Mouse (Mus musculus): Measurements from ENCODE around the gene Iba57. TPM values are rescaled to one million over a fixed set of nuclear protein-coding genes. Genes with fewer than 3 reads are reported as not detected.
A peak's percentile ranks its signal among the peaks of the same experiment; 100 is the strongest.

Gene Iba57
- polyA plus RNA-seq, 1 experiment from 2014 or later: 4.4 TPM

DNA sequence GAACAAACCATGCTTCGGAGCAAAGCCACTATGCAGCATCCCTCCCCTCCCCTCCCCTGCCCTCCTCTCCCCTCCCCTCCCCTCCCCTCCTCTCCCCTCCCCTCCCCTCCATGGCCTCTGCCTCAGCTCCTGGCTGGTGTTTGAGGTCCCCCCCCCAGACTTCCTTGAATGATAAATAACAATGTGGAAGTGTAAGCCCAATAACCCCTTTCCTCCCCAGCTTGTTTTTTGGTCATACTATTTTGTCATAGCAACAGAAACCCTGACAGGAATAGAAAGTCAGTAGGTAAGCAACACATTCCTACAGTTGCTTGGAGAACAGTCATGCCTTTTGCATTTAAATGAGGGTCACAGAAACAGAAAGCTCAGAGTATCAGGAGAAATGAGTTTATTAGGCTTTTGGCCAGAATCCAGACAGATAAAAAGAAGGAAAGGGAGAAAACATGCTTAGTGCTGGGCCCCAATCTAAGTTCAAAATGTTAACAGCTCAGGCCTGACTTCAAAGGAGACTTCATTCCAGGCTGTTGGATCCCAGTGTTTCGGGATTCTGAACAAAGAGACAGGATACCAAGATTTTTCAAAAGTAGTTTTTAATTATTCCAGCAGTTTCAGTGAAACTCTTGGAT is 2.2 kb upstream of the Iba57 start:
- 74% methylated on average over 2 of the region's 2 CpGs for WGBS
- Histone ChIP-seq H3K4me2 (replicated peaks) (no peak overlapping the region), H3K9ac (no peak overlapping the region), H3K4me1 (peaks cover 12% of the 10 kb centered on the region), H3K4me3 (no peak overlapping the region), H3K36me3 (no peaks in the 10 kb centered on the region), H3K9me3 (no peaks in the 10 kb centered on the region), H3K27ac (no peak overlapping the region), H3K27me3 (no peaks in the 10 kb centered on the region)
- ATAC-seq (ENCODE audit: low FRiP score, low read depth): no peak

DNA sequence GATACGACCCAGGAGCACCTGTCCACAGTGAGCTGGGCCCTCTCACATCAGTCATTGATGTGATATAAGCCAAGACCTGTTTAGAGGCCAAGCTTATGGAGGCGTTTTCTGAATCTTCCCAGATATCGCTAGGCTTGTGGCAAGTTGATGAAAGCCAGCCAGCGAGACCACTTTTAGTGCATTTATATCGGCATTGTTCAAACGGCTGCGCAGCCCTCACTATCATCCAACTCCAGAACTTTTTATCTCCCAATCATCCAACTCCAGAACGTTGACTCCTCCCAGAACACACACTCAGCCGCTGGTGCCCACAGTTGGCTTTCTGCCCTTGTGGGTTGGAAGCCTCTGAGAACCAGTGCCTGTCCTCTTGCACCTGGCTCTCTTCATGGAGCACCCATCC is 845 bp upstream of the Iba57 start:
- Histone ChIP-seq H3K9ac (no peak overlapping the region), H3K27ac (no peak overlapping the region), H3K4me2 (replicated peaks) (peak overlapping the region; percentile 73), H3K4me3 (peak overlapping the region; percentile 66), H3K36me3 (no peaks in the 10 kb centered on the region), H3K9me3 (no peaks in the 10 kb centered on the region), H3K4me1 (peaks cover 12% of the 10 kb centered on the region), H3K27me3 (no peaks in the 10 kb centered on the region)
- ATAC-seq (ENCODE audit: low FRiP score, low read depth): no peak
- 78% methylated on average over 9 of the region's 9 CpGs for WGBS

DNA sequence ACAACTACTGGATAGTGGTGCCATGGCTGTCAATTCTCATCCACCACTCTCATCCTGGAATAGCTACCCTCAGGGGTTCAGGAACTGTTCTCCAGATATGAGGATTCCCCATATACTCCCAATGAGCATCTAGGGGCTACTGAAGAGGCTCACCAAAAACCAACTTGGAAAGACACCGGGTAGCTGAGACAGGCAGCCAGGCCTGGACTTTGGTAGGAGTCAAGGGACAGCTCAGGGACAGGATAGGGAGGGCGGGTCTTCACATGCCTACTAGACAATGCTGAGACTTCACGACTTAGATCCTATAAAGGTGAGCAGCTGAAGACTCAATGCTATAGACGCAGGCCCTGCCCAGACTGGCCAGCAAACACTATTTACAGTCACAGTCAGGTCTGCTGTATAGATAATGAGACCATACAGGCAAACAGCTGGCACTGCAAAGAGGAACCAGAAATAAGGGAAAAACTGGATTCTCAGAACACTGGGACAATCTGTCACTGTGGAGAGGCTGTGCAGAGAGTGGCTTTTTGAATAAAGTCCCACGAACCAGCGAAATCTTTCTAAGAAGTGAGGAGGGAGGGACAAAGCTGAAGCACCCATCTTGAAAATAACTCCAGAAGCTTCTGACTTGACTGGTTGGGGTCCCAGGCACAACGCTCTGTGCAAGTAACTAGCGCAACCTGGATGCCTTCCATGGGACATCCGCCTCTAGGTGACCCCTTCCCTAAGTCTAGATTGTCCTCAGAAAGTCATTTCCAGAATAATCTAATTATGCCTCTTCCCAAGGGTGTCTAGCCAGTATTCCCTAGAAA is 890 bp downstream of the Iba57 start:
- 61% methylated on average over 9 of the region's 9 CpGs for WGBS
- no peak for ATAC-seq (ENCODE audit: low FRiP score, low read depth)
- H3K27ac ChIP-seq: peak overlapping the region; percentile 48

DNA sequence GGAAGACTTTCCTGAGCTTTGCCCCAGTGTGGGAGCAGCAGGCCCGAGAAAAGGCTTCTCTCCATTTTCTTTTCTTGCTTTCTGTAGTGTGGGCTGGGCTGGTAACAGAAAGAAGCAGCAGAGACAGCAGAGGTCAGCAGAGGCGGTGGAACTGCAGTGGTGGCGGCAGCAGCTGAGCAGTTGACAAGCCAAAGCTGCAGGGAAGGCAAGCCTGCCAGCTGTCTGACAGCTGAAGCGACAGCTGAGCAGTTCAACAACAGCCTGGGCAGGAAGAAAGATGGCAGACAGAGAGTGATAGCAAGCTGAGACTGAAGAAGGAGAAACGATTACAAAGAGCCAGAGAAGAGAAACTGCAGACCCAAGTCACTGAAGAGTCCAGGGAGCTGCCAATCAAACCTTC is 2.1 kb downstream of the Iba57 start:
- WGBS: 76% methylated on average over 5 of the region's 5 CpGs
- Histone ChIP-seq H3K9me3 (no peaks in the 10 kb centered on the region), H3K27ac (no peak overlapping the region; the same call in 1 of the 2 replicates), H3K4me2 (replicated peaks) (no peak overlapping the region), H3K36me3 (peaks cover 17% of the 10 kb centered on the region), H3K4me1 (peaks cover 12% of the 10 kb centered on the region), H3K9ac (no peak overlapping the region; the same call in 1 of the 2 replicates), H3K4me3 (no peak overlapping the region), H3K27me3 (no peaks in the 10 kb centered on the region)
- ATAC-seq (ENCODE audit: low FRiP score, low read depth): no peak

More for the DNA sequence above, 890 bp downstream of the Iba57 start:
- peak overlapping the region; percentile 59 for H3K9ac ChIP-seq
- H3K27me3 ChIP-seq: no peaks in the 10 kb centered on the region
- no peaks in the 10 kb centered on the region for H3K9me3 ChIP-seq
- H3K36me3 ChIP-seq: peaks cover 13% of the 10 kb centered on the region
- peak overlapping the region; percentile 66 for H3K4me3 ChIP-seq
- H3K4me2 ChIP-seq (replicated peaks): peak overlapping the region; percentile 73
- peaks cover 12% of the 10 kb centered on the region for H3K4me1 ChIP-seq

DNA sequence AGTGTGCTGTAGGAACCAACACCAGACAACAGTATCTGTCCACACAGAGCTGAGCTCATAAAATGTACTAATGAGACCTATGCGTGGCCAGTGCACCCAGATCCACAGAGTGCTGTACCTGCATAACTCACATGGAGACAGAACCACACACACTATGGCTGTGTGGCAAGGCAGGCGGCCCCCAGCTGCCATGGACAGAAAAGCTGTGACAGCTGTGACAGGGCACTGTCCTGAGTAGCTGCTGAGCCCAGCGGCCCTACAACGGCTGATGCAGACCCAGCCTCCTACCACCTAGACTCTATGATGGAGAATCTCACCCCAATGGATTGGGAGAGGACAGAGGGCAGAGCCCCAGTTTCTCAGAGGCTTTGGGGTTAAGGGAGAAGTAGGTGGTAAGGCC is 4.0 kb downstream of the Iba57 start:
- no peak for ATAC-seq (ENCODE audit: low FRiP score, low read depth)
- no peaks in the 10 kb centered on the region for H3K9me3 ChIP-seq
- no peak overlapping the region for H3K4me3 ChIP-seq
- 90% methylated on average over 4 of the region's 4 CpGs for WGBS
- no peak overlapping the region for H3K4me2 ChIP-seq (replicated peaks)
- no peak overlapping the region for H3K27ac ChIP-seq
- peak overlapping the region; percentile 25; the same call in 1 of the 2 replicates for H3K9ac ChIP-seq
- H3K4me1 ChIP-seq: peaks cover 12% of the 10 kb centered on the region
- H3K36me3 ChIP-seq: peaks cover 25% of the 10 kb centered on the region
- H3K27me3 ChIP-seq: no peaks in the 10 kb centered on the region

DNA sequence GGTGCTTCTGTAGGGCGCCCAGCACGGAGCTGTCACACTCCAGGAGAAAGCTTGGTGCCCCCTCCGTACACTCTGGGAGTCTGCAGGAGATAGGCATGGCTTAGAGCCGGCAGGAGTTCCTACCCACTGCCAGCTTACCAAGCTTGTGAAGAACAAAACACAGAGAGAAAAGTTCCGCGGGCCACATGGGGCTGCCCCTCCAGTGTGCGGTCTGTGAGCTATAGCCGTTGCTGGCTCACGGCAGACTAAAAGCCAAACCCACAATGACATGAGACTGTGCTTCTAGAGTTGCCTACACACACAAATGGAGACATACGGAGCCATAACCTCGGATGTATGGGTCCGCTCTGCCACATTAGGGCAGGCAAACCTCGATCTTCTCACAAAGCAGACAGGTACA is 4.4 kb downstream of the Iba57 start:
- WGBS: 94% methylated on average over 13 of the region's 13 CpGs
- Histone ChIP-seq H3K27me3 (no peaks in the 10 kb centered on the region), H3K9ac (no peak overlapping the region)

DNA sequence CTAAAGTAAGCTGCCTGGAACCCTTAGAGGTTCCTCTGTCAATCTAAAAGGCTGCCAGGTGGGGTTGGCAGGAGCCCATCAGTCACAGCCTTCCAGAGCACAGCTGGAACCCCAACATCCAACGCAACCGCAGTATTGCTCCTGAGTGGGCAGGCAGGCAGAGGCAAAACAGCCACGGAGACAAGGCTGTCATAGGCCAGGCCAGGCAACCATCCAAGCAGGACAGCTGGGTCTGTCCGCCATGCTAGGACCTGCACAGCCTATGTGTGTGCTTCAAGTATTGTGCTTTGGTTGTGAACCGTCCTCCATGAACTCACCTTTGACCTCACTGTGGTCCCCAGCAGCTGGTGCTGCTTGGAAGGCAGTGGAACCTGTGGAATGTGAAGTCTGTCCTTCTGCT is 7.6 kb downstream of the Iba57 start:
- H3K9ac ChIP-seq: no peak overlapping the region
- WGBS: 85% methylated on average over 5 of the region's 5 CpGs
- no peak overlapping the region for H3K27ac ChIP-seq
- H3K4me2 ChIP-seq (replicated peaks): no peak overlapping the region
- no peak overlapping the region for H3K4me3 ChIP-seq
- no peaks in the 10 kb centered on the region for H3K27me3 ChIP-seq
- H3K36me3 ChIP-seq: peaks cover 25% of the 10 kb centered on the region
- no peaks in the 10 kb centered on the region for H3K4me1 ChIP-seq
- no peaks in the 10 kb centered on the region for H3K9me3 ChIP-seq
- no peak for ATAC-seq (ENCODE audit: low FRiP score, low read depth)

More for the DNA sequence above, 4.4 kb downstream of the Iba57 start:
- no peaks in the 10 kb centered on the region for H3K9me3 ChIP-seq
- H3K36me3 ChIP-seq: peaks cover 25% of the 10 kb centered on the region
- ATAC-seq (ENCODE audit: low FRiP score, low read depth): no peak
- no peak overlapping the region for H3K4me3 ChIP-seq
- H3K27ac ChIP-seq: no peak overlapping the region
- H3K4me1 ChIP-seq: peaks cover 10% of the 10 kb centered on the region
- H3K4me2 ChIP-seq (replicated peaks): no peak overlapping the region

DNA sequence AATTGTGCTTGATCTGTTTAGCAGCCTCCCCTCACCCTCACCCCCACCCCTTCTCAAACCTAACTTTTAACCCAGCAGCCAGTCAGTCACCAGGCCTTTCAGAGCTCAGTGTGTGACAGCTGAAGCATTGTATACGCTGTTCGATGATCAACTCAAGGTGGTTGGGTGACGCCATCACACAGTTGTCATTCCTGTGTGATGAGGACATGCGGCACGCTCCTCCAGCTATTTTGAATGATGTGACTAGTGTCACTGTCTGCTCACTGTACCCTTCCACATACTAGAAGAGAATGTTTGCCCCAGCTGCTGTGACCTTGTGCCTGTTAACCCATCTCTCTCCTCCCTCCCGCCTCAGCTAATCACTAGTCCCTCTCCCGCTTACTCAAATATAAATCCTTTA is 9.3 kb downstream of the Iba57 start:
- ATAC-seq (ENCODE audit: low FRiP score, low read depth): peak; percentile 61
- Histone ChIP-seq H3K4me2 (replicated peaks) (no peak overlapping the region), H3K36me3 (peaks cover 25% of the 10 kb centered on the region), H3K27ac (no peak overlapping the region), H3K27me3 (no peaks in the 10 kb centered on the region), H3K9ac (no peak overlapping the region), H3K4me1 (no peaks in the 10 kb centered on the region), H3K9me3 (no peaks in the 10 kb centered on the region), H3K4me3 (no peak overlapping the region)
- WGBS: 85% methylated on average over 7 of the region's 7 CpGs

DNA sequence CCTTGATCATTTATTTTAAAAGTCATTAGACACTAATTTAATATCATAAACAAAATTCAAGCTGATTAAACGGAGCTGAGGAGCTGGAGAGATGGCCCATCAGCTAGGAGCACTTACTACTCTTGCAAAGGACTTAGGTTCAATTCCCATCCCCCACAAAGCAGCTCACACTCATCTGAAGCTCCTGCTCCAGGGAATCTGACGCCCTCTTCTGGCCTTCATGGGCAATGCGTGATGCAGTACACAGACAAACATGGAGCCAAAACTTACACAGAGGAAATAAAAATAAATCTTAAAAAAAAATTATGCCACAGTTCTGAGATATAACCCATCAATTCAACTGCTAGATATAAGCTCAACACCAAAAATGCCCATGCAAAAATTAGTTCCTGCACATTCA is 11.8 kb downstream of the Iba57 start:
- H3K9me3 ChIP-seq: no peaks in the 10 kb centered on the region
- ATAC-seq (ENCODE audit: low FRiP score, low read depth): no peak
- no peaks in the 10 kb centered on the region for H3K27me3 ChIP-seq
- WGBS: 34% methylated on average over 3 of the region's 3 CpGs
- H3K9ac ChIP-seq: no peak overlapping the region
- no peak overlapping the region for H3K27ac ChIP-seq
- H3K4me1 ChIP-seq: no peaks in the 10 kb centered on the region
- H3K4me3 ChIP-seq: no peak overlapping the region
- H3K4me2 ChIP-seq (replicated peaks): no peak overlapping the region
- peaks cover 11% of the 10 kb centered on the region for H3K36me3 ChIP-seq

DNA sequence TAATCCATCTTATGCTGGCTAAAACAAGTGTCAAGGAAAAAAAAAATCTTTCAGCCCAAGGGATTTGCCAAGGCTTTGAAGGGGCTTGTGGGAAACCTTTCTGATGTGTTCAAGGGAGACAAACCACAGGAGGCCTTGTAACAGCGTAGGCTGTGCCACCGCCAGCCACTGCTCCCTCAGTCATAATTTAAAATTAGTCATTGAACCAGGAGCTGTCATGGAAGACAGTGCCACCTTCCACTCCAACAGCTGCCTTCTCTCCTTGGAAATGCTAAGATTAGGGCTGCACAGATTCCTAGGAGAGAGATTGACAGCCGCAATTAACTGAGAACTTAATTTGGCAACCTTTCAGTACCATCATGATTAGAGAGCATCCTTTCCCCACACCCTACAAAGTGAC is 14.2 kb downstream of the Iba57 start:
- H3K27me3 ChIP-seq: no peaks in the 10 kb centered on the region
- H3K9ac ChIP-seq: no peak overlapping the region
- H3K4me3 ChIP-seq: no peak overlapping the region
- H3K9me3 ChIP-seq: no peaks in the 10 kb centered on the region
- ATAC-seq (ENCODE audit: low FRiP score, low read depth): no peak
- H3K27ac ChIP-seq: no peak overlapping the region
- no peaks in the 10 kb centered on the region for H3K4me1 ChIP-seq
- WGBS: 60% methylated on average over 3 of the region's 3 CpGs
- no peak overlapping the region for H3K4me2 ChIP-seq (replicated peaks)
- no peaks in the 10 kb centered on the region for H3K36me3 ChIP-seq

DNA sequence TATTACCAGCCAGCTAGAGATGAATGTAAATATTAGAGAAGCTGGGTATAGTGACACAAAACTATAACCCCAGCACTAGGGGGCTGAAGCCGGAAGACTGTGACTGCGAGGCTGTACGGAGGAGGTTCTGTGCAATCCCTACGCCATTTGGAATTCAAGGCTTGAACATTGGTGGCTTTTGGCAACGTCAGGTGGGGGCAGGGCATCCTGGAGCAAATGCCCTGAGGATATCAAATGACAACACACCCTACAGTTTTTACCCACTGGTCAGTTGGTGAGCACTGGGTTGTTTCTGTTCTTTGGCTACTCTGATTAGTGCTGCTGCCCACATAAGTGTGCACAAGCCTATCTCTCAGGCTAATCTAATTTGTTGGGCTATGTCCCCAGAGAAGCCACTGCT is 20.6 kb downstream of the Iba57 start:
- H3K36me3 ChIP-seq: no peaks in the 10 kb centered on the region
- H3K27me3 ChIP-seq: peaks cover 14% of the 10 kb centered on the region
- 74% methylated on average over 5 of the region's 5 CpGs for WGBS
- H3K4me3 ChIP-seq: no peak overlapping the region
- no peak overlapping the region for H3K4me2 ChIP-seq (replicated peaks)
- no peaks in the 10 kb centered on the region for H3K4me1 ChIP-seq
- no peak overlapping the region for H3K27ac ChIP-seq
- ATAC-seq (ENCODE audit: low FRiP score, low read depth): no peak
- no peaks in the 10 kb centered on the region for H3K9me3 ChIP-seq
- H3K9ac ChIP-seq: no peak overlapping the region

DNA sequence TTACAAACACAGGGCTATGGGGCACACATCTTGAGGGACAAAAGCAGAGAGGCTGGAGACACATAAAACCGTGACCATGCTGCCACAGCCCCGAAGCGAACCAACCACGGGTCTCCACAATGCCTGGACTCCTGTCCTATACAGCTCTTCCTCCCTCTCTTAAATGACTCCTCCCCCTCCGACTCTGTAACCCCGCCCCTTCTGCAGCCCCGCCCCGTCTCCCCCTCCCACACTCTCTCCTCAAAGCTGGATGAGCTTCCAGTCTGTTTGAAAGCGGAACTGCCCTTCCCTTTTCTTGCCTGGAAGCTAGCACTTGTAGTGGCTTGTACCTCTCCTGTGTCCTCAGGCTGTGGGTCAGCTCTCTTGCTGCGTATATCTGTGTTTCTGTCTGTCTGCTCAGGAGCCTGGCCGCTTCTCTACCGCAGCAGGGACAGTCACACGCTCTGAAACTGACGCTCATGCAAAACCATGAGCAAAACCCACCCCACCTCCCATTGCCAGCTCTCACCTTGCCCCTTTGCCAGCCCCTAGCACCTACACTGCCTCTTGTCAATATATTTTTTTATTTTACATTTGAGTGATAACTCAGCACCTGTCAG is 21.7 kb downstream of the Iba57 start:
- Histone ChIP-seq H3K4me3 (no peak overlapping the region), H3K36me3 (no peaks in the 10 kb centered on the region)
- ATAC-seq (ENCODE audit: low FRiP score, low read depth): 0 out of 2 replicates have a peak, but pooled peaks have one; percentile 45

More for the DNA sequence above, 21.7 kb downstream of the Iba57 start:
- Histone ChIP-seq H3K4me1 (no peaks in the 10 kb centered on the region), H3K4me2 (replicated peaks) (peak overlapping the region; percentile 39), H3K9ac (no peak overlapping the region), H3K9me3 (no peaks in the 10 kb centered on the region), H3K27ac (no peak overlapping the region), H3K27me3 (peaks cover 25% of the 10 kb centered on the region)
- 7% methylated on average over 14 of the region's 14 CpGs for WGBS

All from limb, embryonic 13.5 days (tissue).